8 mouse cellular contexts compared by ENCODE assay signal in genomic region chr19:6127760-6128341, GRCm38 (mm10). TPM values are rescaled to one million over a fixed set of nuclear protein-coding genes. Genes with fewer than 3 reads are reported as not detected.
DNase-seq lines count a peak whose midpoint lies in the region; ATAC-seq lines count a peak whose summit lies in the region.

Gene Snx15, minus strand, starts transcription at chr19:6128304.

- H3K9me3 ChIP-seq in hindbrain, embryonic 12.5 days (replicated peaks): no peaks in the 10 kb centered on the region

- DNase-seq in NIH3T3 (ENCODE audit: low read depth): peak; percentile 94
- DNase-seq in cerebellum, postnatal 10 days: peak; percentile 98
- peak; percentile 92 to 94 for DNase-seq in frontal cortex, postnatal 10 days (ENCODE audit: low spot score in 2 of 2)
- peak; percentile 94 to 95 for DNase-seq in layer of hippocampus, postnatal 14 days (ENCODE audit: low spot score in 2 of 2)
- DNase-seq in lung, postnatal 14 days: peak; percentile 97
- peak; percentile 89 for DNase-seq in retina, adult 2 months (ENCODE audit: low read depth, low spot score)
- peak; percentile 95 to 97 for DNase-seq in thymus, postnatal 36 days

- H3K4me2 ChIP-seq in hindbrain, embryonic 12.5 days (replicated peaks): peak within 1 kb of the TSS; percentile 52

- ATAC-seq in hindbrain, embryonic 12.5 days (ENCODE audit: low FRiP score): peak; percentile 93

- H3K9ac ChIP-seq in hindbrain, embryonic 12.5 days: peak within 1 kb of the TSS; percentile 58

- no peaks in the 10 kb centered on the region for H3K27me3 ChIP-seq in hindbrain, embryonic 12.5 days

- peaks cover 4% of the 10 kb centered on the region; the same call in 1 of the 2 replicates for H3K4me1 ChIP-seq in hindbrain, embryonic 12.5 days

- no peaks in the 10 kb centered on the region for H3K36me3 ChIP-seq in hindbrain, embryonic 12.5 days

- peak within 1 kb of the TSS; percentile 45 for H3K4me3 ChIP-seq in hindbrain, embryonic 12.5 days

- H3K27ac ChIP-seq in hindbrain, embryonic 12.5 days: peak within 1 kb of the TSS; percentile 82

- under 1% methylated on average over 32 of the region's 32 CpGs for WGBS in hindbrain, embryonic 12.5 days

RNA-seq across cellular contexts. Expression of gene Snx15, which starts in this region (rescaled TPM):
- 33.2 and 33.4 TPM in 2 replicates for polyA plus RNA-seq in hindbrain, embryonic 12.5 days (2016; fragmentation: Nextera tagmentation; extraction: Ambion mirVana)
- 10 to 100 TPM; 42.3 to 43.7 TPM for total RNA-seq in layer of hippocampus, postnatal 14 days (2021)

Comparison
In these comparisons a context has a peak if more than half of its experiments do, and no peak if none do; other contexts are left out.
1. Peak in every context shown above with its lines: DNase-seq, ATAC-seq, H3K4me3 ChIP-seq and H3K27ac ChIP-seq.